Mouse (Mus musculus) erythroblast, embryonic 14.5 days (primary cell): Measurements from ENCODE around the gene Als2.

ENCODE experiments used
- GATA1 ChIP-seq: IDR thresholded peaks from 2 replicates; pipeline ENCODE4 v1.6.1; 2012; ENCODE audit warnings: low read length, inconsistent platforms, mixed read lengths
- TAL1 ChIP-seq: IDR thresholded peaks from 3 replicates; pipeline ENCODE4 v1.6.1; 2012; ENCODE audit warnings: low read length, inconsistent platforms, mixed read lengths

- TF ChIP-seq GATA1 (no peak), TAL1 (no peak)
Measured at GRCm38 (mm10) chr1:59187786-59188185, 49.2 kb downstream of the Als2 start.
